Mouse (Mus musculus) liver (tissue): ENCODE data around the gene Aebp1.

ENCODE experiments used
- DNase-seq: peaks from one replicate; pipeline ENCODE4 v3.0.0-alpha.2; 2020; ENCODE audit warnings: mixed read lengths

Aebp1 gene

DNA sequence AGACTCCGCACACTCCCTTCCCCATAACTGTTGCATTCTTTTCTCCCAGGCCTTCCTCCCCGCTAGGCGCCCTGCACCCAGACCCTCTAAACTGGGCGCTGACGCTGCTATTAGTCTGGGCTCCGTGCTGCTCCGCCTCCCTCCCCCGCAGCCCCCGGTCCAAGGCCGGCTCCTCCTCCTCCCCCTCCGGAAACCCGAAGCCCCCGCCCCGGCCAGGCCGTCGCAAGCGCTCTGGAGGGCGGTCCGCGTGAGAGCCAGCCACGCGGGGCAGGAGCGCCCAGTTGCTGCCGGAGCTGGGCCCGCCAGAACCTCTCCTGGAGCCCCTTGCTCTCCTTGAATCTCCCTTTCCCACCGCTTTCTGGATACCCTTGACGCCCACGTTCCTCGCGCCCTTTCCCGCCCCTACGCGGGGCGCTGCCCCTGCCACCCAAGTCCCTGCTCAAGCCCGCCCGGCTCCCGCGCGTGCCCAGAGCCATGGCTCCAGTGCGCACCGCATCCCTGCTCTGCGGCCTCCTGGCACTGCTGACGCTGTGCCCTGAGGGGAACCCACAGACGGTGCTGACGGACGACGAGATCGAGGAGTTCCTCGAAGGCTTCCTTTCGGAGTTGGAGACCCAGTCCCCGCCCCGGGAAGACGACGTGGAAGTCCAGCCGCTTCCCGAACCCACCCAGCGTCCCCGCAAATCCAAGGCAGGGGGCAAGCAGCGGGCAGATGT lies at the start of gene Aebp1:
Aebp1 (plus strand) TSS at position 270 of the 716 bp plus-strand sequence.
- peak; percentile 64 for DNase-seq

DNA sequence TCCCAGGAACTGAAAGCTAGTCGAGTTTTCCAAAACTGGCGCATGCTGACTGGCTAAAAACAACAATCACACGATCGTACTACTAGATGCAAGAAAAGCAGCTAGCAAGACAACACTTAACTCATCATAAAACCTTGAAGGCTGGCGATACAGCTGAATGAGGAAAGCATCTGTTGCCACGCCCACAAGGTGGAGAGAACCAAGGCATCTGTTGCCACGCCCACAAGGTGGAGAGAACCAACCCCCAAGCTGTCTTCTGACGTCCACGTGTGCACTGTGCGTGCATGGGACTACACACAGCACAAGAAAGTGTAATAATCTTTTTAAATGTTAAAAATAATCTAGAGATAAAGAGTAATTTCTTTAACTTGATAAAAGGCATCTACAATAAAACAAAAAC lies 48.4 kb upstream of the Aebp1 start:
- no peak for DNase-seq

DNA sequence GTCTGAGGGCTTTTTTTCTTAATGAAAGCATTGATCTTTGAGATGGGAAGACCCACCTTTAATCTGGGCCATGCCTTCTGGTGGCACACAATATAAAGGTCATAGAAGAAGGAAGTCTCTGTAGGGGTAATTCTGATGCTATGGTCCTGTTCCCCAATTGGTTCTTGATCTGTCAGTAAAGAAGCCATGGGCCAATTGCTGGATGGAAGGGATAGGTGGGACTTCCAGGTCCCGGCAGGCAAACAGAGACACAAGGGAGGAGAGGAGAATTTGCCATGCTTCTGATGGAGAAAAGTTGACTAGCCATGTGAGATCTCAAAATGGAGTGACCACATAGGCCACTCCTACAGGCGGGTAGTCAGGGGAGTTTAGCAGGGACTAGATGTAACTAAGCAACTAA lies 42.5 kb upstream of the Aebp1 start:
- no peak for DNase-seq

DNA sequence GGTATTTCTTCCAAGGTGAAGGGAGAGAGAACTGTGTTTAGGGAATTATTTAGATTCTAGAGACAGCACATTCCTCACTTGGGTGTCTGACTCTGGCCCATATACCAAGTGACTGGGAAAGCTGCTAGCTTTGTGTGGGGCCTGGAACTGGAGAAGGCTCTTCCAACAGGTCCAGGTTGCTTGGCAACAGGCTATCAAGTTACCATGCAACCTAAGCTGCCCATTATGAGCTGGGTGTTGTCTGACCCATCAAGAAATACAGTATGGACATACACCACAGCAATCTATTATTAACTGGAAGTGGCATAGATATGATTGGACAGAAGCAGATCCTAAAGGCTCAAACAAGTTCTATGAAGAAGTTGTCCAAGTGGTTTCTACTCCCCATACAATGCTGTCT lies 36.3 kb upstream of the Aebp1 start:
- no peak for DNase-seq

DNA sequence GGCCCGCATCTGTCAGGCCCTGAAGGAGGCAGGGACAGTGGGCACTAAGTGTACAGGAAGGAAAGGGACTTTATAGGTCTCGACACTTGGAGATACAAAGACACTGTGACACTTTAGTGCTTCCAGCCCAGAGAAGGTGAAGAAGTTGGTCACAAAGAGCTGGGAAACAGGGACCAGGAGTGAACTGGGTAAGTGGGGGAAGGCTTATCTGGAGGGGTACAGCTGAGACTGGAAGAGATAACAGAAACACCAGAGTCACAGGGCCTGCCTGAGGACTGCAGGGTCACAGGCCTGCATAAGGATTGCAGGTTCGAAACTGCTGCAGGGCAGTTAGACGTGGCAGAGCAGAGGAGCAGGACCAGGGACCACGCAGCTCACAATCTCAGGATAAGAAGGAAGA lies 33.8 kb upstream of the Aebp1 start:
- DNase-seq, result no peak

DNA sequence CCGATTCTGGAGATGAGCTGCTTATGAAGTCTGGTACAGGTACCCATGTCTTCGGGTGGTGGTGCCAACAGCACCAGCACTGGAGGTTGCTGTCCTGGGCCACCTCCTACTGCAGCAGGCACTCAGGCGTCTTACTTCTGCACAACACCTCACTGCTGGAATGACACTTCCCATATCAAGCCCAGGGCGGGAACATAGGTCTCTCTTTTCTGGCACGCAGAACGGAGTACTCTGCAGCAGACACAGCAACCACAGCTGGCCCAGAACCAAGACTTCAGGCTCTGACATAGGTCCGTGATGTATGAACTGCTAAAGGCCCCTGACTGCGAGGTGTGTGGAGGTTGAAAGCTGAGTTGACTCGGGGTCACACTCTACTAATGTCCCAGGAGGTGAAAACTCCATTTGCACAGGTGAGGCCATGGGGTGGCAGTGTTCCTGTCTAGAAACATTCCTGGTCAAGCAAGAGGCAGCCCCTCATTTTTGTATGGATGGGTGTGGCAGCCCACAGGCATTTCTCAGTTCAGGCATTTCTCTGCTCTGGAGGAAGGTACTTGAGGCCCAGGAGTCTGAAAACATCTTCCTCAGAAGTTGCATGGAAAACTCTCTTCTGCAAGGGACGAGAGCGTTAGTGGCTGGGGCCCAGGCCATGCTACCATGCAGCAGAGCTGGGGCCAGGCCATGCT lies 33.1 kb upstream of the Aebp1 start:
- no peak for DNase-seq

DNA sequence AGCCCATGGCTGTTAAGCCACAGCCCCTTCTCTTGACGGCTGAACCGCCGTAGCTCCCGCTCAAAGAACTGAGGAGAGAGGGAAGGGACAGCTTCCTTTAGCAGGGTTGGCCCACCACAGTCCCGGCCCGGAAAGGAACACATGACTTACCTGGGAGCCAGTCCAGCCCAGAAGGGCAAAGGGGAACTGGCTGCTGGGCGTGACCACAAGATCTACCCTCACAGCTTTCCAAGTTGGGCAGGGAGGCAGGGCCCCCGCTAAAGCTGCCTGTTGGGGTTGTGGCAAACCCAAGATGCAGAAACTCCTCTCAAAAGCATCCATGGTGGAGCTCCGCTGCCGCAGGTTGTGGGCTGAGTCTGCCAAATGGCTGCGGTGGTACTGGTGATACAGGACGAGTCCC lies 32.4 kb upstream of the Aebp1 start:
- DNase-seq, result no peak

DNA sequence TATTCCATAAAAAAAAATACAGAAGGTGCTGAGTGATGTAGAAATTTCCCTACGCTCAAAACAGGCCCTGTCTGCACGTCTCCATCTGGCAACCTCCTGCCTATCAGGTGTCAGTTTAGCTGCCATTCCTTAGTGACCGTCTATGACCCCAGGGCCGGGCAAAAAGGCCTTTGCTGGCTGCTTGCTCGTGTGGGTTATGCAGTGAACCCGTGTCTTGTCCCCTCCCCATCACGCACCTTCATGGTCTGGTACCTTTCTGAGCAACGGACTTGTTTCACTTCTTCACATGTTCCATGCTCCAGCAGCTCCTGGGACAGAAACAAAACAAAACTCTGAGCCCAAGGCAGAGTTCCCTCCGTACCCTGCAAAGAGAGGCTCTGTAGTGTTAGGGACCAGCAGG lies 27.2 kb upstream of the Aebp1 start:
- no peak for DNase-seq

DNA sequence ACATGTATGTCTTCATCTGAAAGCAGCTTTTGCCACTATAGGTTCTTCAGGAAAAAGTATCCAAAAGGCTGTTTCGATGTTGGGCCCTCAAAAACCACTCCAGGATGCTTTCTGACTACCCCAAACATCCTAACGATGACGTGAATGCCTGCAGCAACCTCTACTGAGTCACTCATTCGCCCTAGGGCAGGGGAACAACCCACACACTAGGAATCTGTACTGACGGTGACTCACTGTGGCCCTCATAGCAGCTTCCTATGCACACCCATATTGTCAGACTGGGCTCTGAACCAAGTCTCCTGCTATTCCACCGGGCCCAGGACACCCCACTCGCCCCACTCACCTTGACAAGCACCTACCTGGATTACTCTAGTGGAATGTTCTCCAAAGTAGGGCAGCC lies 26.7 kb upstream of the Aebp1 start:
- DNase-seq, result no peak

DNA sequence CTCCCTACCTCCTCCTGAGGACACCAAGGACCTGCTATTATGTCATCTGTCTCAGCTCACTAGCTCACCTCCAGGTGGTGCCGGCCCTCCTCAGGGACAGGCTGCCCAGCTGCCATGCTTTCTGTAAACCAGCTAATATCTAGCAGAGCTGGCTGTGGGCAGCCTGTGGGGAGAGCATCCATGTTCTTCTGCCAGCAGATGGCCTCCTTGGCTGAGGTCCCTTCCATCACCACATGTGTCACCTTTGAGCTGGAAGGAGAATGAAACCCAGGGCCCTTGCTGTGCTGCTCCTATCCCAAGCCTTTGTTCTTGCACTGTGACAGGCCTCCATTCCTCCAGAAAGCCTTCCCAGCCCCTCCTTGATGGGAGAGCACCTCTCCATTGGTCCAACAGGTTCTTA lies 25.6 kb upstream of the Aebp1 start:
- DNase-seq, result no peak

DNA sequence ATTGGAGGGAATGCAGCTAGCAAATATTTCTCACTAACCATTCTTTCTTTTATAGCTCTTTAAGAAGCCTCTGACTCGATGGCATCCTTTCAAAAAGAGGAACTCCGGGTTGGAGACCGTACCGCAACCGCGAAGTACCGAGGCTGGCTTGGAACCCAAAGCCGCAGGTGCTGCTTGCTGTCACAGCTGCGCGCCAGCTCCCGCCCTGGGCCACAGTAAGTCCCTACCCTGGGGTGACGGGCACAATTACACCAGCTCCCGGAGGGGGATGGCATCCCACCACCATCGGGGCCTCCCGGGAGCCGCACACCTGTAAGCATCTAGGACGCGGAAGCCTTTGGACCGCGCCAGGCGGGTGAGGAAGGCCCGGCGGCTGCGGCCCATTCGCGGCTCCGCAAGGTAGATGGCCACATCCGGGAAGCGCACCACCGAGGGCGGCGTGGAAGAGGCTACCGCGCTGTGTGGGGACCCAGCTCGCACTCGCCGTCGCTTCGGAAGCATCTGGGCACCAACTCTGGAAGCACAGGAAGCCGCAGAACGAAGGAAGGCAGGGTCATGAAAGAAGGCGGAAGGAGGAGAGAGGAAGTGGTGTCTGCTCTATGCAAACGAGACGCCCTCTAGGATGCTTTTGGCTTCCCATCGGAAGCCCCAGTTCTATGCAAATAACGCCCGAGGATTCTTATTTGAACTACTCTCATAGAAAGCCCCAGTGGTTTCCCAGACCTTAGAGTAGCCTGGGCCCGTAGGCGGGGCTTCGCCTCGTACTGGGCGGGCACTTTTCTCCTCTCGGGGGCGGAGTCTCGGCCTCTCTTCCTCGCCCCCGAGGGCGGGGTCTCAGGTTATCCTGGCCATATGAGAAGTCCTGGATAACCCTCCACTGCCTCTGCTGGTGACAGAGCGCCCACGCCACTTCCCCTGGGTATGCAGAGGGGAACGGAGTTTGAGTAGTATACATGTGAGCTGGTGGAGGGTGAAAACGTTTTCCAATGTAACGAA lies 24.2 kb upstream of the Aebp1 start, which contains the start of gene Polm:
Polm (minus strand) TSS at position 766 of the 996 bp plus-strand sequence.
- peak; percentile 95 for DNase-seq

DNA sequence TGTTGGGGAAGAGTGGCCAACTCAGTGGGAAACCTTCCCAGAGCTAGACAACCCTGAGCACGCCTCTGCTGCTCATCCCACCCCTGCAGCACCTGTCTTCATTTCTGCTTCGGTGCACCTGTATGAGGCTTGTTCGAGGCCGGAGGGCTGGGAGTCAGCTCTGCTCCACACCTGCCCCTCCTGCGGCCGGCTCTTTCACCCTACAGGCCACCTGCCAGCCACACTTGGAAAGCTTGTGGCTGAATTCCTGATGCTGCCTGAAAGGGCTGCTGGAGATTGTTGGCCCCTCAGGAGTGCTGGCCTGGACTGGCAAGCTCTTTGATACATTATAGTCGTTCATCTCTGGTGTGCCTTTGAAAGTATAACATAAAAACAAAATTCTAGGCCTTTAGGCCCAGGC lies 21.4 kb upstream of the Aebp1 start:
- no peak for DNase-seq

DNA sequence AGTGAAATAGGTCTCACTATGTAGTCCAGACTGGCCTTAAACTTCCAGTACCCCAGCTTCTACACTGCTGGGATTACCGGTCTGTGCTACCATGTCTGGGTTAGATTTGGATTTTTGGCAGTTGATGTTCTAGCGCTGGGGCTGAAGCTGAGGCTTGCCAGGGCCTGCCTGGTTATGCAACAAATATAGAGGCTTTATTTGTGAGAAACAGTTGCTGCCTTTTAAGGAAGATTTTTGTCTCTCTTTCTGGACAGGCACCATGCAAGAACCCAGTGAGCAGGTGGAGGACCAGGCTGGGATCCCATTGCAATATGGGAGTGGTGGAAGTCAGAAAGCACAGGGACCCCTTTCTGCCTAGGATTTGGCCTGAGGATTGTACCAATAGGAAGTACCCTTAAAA lies 20.0 kb upstream of the Aebp1 start:
- DNase-seq, result no peak

DNA sequence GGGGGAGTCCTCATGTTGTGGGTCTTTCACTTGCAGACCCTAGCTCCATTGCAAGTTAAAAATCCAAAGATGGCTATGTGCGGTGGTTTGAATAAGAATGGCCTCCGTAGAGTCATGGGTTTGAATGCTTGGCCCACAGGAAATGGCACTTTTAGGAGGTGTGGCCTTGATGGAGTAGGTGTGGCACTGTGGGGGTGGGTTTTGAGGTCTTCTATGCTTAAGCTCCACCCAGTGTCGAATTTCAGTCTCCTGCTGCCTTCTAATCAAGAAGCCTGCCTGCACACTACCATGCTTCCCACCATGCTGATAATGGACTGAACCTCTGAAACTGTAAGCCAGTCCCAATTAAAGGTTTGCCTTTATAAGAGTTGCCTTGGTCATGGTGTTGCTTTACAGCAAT lies 18.6 kb upstream of the Aebp1 start:
- DNase-seq, result no peak

DNA sequence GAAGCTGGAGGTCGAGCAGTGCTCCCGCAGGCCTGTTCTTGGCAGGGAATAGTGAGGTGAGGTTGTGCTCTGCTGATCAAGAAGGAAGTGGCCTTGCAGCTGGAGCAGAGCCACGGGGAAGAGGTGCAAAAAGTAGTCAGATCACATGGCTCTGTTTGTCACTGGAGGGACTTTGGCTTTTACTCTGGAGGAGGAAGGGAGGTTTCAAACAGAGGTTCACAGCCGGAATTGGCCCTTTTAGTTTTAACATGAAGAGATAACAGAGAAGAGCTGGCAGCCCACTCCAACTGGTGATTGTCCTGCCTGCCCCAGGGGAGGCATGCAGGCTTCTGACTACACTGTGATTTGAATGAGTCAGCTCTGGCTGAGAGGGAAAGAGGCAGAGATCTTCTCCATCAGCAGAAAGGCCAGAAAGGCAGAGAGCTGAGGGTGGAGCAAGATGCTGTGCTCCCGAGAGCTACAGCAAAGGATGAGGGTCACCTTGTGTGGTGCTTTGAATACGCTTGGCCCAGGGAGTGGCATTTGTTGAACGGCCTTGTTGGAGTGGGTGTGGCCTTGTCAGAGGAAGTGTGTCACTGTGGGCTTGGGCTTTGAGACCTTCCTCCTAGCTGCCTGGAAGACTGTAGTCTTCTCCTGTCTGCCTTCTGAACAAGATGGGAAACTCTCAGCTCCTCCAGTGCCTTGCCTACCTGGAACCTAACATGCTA lies 15.0 kb upstream of the Aebp1 start:
- DNase-seq, result peak; percentile 2

DNA sequence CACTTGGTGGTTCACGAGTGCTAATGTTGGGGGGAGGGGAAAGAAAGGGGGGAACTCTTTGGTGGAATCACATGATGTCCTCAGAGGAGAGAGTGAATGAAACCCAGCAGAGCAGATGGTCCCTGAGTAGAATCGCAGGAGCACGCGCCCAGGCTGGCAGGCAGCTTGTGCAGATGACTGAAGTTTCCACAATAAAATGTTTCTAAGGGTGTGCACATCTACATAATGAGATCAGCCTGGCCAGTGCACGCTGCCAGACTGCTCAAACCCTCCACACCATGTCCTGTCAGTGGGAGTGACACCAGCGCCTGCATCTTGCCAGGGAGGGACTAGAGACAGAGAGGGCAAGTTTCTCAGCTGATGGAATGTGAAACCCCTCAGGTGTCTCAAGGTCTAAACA lies 13.0 kb upstream of the Aebp1 start:
- DNase-seq, result no peak

DNA sequence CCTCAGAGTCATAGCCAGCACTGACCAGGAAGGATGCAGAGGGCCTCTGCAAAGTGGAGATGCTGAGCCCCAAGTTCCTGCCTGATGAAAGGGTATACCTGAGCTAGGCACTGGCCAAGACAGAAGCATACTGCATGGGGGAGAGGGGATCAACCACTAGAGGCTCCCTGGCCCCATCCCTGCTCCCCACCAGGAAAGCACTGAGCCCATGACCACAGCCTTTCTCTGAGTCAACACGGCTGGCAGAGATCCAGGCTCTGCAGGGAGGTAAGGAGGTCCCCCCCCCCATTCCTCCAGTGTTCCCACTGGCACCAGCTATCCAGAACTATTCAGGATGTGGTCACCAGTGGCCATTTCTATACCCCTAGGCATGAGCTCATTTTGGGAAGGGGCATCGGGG lies 12.4 kb upstream of the Aebp1 start:
- no peak for DNase-seq

DNA sequence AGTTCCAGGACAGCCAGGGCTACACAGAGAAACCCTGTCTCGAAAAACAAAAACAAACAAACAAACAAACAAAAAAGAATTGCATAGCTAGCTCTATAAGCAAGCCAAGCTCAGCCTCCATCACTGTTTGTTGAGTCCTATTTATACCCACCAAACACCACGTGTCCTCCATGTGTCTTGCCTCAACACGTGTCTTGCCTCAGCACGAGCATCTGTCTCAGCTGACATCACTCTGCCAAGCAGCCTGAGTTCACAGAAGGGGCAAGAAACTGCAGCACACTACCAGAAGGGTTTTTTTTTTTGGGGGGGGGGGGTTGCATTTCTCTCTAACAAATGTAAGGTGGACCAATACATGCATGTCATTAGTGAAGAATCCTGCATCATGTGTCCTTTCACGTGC lies 11.3 kb upstream of the Aebp1 start:
- no peak for DNase-seq

DNA sequence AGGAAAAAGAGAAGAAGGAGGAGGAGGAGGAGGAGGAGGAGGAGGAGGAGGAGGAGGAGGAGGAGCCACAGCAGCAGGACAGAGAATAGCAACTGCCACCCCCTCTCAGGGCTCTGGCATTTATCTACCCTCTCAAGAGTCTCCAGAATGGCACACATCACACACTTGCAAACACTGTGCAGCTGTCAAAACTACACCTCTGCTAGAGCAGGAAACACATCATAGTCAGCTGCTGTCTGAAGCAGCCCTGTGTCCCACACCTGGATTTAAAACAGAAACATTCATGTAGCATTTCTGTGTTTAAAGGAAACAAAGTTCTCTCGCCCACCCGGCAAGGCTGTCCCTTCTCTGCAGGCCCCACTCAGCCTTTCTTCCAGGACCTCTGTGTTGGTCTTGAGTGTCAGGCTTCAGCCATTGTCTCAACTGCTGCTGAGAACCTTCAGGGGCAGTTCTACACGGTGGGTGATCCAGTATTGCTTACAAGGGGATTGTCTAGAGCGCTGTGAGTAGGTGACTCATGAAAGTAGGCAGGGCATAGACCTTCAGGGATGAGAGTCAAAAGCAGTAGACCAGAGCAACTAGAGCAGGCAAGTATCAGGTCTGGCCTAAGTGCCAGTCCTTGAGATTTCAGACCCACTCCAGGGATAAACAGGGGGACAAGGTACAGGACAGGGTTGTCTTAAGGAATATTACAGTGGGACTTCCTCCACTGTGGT lies 10.6 kb upstream of the Aebp1 start:
- DNase-seq, result no peak

DNA sequence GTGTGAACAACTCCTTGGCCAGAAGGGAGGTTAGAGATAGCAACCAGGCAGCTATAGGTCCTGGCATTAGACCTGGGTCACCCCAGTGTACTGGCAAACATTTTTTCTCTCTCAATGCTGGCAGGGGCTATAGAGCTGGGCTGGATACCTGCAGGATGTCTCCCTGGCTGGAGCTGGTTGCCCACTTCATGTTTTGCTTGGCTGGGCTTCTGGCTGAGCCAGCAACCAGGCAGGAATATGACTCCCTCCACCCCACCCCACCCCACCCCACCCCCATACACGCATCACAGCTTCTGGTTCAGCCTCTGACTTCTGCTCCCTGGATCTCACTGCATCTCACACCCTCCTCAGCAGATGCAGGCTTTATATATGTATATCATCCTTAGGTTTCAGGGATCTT lies 9.4 kb upstream of the Aebp1 start:
- no peak for DNase-seq

DNA sequence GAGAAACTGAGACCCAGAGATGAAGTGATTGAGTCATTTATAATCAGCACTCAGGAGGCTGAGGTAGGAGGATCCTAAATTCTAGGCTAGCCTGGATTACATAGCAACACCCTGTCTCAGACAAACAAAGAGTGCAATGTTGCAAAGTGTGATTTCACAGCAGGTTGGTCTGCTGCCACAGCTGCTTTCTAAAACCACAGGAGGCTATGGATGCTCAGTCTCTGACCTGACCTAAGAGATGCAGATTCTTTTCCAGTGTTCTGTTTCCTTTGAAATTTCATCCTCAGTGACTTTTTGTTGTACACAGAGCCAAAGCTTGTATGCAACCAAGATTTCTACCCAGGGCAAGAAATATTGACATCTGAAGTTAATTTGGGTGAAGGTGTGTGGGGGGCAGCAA lies 6.3 kb upstream of the Aebp1 start:
- DNase-seq, result no peak

DNA sequence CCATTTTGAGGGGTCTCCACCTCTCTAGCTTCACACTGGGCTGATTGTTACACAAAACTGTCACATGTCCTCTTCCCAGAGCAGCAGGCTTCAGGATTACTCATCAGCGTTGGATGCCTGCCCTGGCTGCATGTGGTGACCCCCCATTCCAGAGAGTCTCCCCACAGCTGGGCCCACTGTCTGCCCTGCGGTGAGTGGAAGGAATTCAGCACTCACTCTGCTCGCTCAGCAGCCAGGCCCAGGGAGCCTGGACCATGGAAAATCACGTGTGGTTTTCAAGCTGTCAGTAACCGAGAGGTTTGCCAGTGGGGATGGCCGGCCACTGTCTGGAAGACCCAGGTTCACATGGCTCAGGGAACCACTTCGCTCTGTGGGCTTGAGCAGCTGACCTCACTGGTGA lies 5.8 kb upstream of the Aebp1 start:
- no peak for DNase-seq
